Mouse (Mus musculus) v-Abl transformed pro-B cells (cell line): ENCODE data around the gene Stk11ip.

ENCODE experiments used
- in situ Hi-C, 2 experiments: fragments of 400-800 bp; cut with MboI; formaldehyde crosslinking; loops; one replicate each; pipeline ENCODE4 v1.15.1; 2025; ENCODE audit not compliant: unreplicated experiment in 2 of 2

Gene Stk11ip

GRCm38 (mm10) chr1:75502945-75503650, 18.2 kb upstream of the Stk11ip start:
- in situ Hi-C loops, result no loop called here

- in situ Hi-C loops, result no loop called here
Measured at GRCm38 (mm10) chr1:75503651-75503980, 17.7 kb upstream of the Stk11ip start.

GRCm38 (mm10) chr1:75504256-75505045, 16.9 kb upstream of the Stk11ip start:
- in situ Hi-C loops, result no loop called here

- in situ Hi-C loops, result no loop called here
Measured at GRCm38 (mm10) chr1:75505159-75505955, 16.0 kb upstream of the Stk11ip start.

- in situ Hi-C loops, result no loop called here
Measured at GRCm38 (mm10) chr1:75505956-75506831, 15.1 kb upstream of the Stk11ip start, which contains the start of gene Obsl1. Obsl1 (minus strand) TSS chr1:75506452.

- in situ Hi-C loops, result no loop called here
Measured at GRCm38 (mm10) chr1:75507006-75507405, 14.3 kb upstream of the Stk11ip start, which contains the start of gene Inha. Inha (plus strand) TSS chr1:75507077.

- in situ Hi-C loops, result no loop called here
Measured at GRCm38 (mm10) chr1:75509586-75509985, 11.7 kb upstream of the Stk11ip start.

GRCm38 (mm10) chr1:75510154-75510553, 11.2 kb upstream of the Stk11ip start:
- in situ Hi-C loops, result no loop called here

- in situ Hi-C loops, result no loop called here
Measured at GRCm38 (mm10) chr1:75511437-75512210, 9.7 kb upstream of the Stk11ip start.

GRCm38 (mm10) chr1:75512550-75512949, 8.8 kb upstream of the Stk11ip start:
- in situ Hi-C loops, result no loop called here

GRCm38 (mm10) chr1:75516703-75517380, 4.5 kb upstream of the Stk11ip start:
- in situ Hi-C loops, result loop anchor here in 1 of 2 experiments (5.0 kb wide), 1 partner anchor 35 kb away; no protein-coding TSS in a partner anchor

- in situ Hi-C loops, result loop anchor here in 1 of 2 experiments (5.0 kb wide), 1 partner anchor 36 kb away; no protein-coding TSS in a partner anchor
Measured at GRCm38 (mm10) chr1:75517984-75518383, 3.3 kb upstream of the Stk11ip start.

- in situ Hi-C loops, result loop anchor here in 1 of 2 experiments (5.0 kb wide), 1 partner anchor 36 kb away; no protein-coding TSS in a partner anchor
Measured at GRCm38 (mm10) chr1:75518427-75518826, 2.9 kb upstream of the Stk11ip start.

- in situ Hi-C loops, result loop anchor here in 1 of 2 experiments (5.0 kb wide), 1 partner anchor 37 kb away; no protein-coding TSS in a partner anchor
Measured at GRCm38 (mm10) chr1:75519576-75519975, 1.8 kb upstream of the Stk11ip start.

- in situ Hi-C loops, result loop anchor here (5.0 to 10.0 kb wide), 3 partner anchors 38 to 930 kb away; partner anchors contain the start of genes Chpf (in 1 of the 2) and Tmem198 (in 1 of the 2)
Measured at GRCm38 (mm10) chr1:75524679-75525078, 3.4 kb downstream of the Stk11ip start.

GRCm38 (mm10) chr1:75530546-75530945, 9.2 kb downstream of the Stk11ip start:
- in situ Hi-C loops, result no loop called here

- in situ Hi-C loops, result no loop called here
Measured at GRCm38 (mm10) chr1:75532280-75533172, 11.2 kb downstream of the Stk11ip start.
